Comparison of ENCODE assay signal across 15 mouse cellular contexts in genomic region chr6:57531441-57531840, GRCm38 (mm10). TPM values are rescaled to one million over a fixed set of nuclear protein-coding genes. Genes with fewer than 3 reads are reported as not detected.
A peak's percentile ranks its signal among the peaks of the same experiment; 100 is the strongest.
DNase-seq lines count a peak whose midpoint lies in the region; ATAC-seq and TF ChIP-seq lines count a peak whose summit lies in the region.
"Had no signal": no experiment of that assay in that cellular context is flagged by ENCODE, and none has a peak within 500 bp of the region (broad histone marks: within the 10 kb centered on the region; RNA-seq: fewer than 3 reads in every experiment).

No protein-coding gene starts in this region.

- no peak for TF ChIP-seq POLR2A in testis, adult 2 months (IDR thresholded peaks at IDR 0.05; ENCODE audit: control insufficient read depth, low read depth, low read length)

- H3K9me3 ChIP-seq in heart, embryonic 12.5 days (replicated peaks), result no peaks in the 10 kb centered on the region
- H3K9me3 ChIP-seq: hindbrain, embryonic 12.5 days; midbrain, embryonic 10.5 days had no signal

- peaks cover 23% of the 10 kb centered on the region for H3K4me1 ChIP-seq in heart, embryonic 12.5 days (replicated peaks)
- H3K4me1 ChIP-seq in testis, adult 2 months (ENCODE audit: control insufficient read depth, insufficient read depth, low read length), result peaks cover 9% of the 10 kb centered on the region

- H3K27ac ChIP-seq in heart, embryonic 12.5 days (ENCODE audit: poor library complexity, severe bottlenecking), result peak overlapping the region; percentile 80
- 0 out of 2 replicates have a peak overlapping the region, but pooled peaks have one; percentile 13 for H3K27ac ChIP-seq in testis, adult 2 months (ENCODE audit: control insufficient read depth, insufficient read depth, low read depth, low read length)
- H3K27ac ChIP-seq: hindbrain, embryonic 12.5 days; midbrain, embryonic 10.5 days had no signal

- peak; percentile 51 for DNase-seq in adrenal gland, adult 2 months
- no peak for DNase-seq in adrenal gland, postnatal 4 days (ENCODE audit: low spot score in 2 of 2)
- DNase-seq in heart, postnatal 36 days, result no peak
- no peak for DNase-seq in testis, postnatal 10 days (ENCODE audit: low spot score)
- DNase-seq in testis, postnatal 14 days (ENCODE audit: low spot score), result peak; percentile 6
- DNase-seq in kidney, adult 9 months, result no peak
- DNase-seq: cerebellum, adult 8-10 months; right cerebral cortex, postnatal 25 days had no signal

- no peak for ATAC-seq in heart, embryonic 12.5 days (ENCODE audit: insufficient number of reproducible peaks, low FRiP score)
- ATAC-seq: forebrain, embryonic 14.5 days; intestine, embryonic 16.5 days had no signal

- TF ChIP-seq CTCF in testis, adult 2 months (IDR thresholded peaks at IDR 0.05; ENCODE audit: control insufficient read depth, insufficient read depth, insufficient replicate concordance, low read depth, low read length), result no peak

- H3K4me3 ChIP-seq in heart, embryonic 12.5 days, result 0 out of 2 replicates have a peak overlapping the region, but pooled peaks have one; percentile 0
- no peak overlapping the region for H3K4me3 ChIP-seq in testis, adult 2 months (ENCODE audit: control insufficient read depth, low read depth, low read length)
- H3K4me3 ChIP-seq: hindbrain, embryonic 12.5 days; midbrain, embryonic 10.5 days; myocyte had no signal

- 46% methylated on average over 1 of the region's 1 CpGs for WGBS in heart, embryonic 12.5 days

- H3K4me2 ChIP-seq in heart, embryonic 12.5 days, result peak overlapping the region; percentile 55
- H3K4me2 ChIP-seq: hindbrain, embryonic 12.5 days had no signal

- intact Hi-C loops in heart, postnatal 36 days (cut with DNase I), result loop anchor here (5.0 kb wide), 1 partner anchor 609 kb away; the partner anchor contains the start of genes Nt5c3 and Vmn1r4

- no peaks in the 10 kb centered on the region for H3K36me3 ChIP-seq in heart, embryonic 12.5 days
- no peaks in the 10 kb centered on the region for H3K36me3 ChIP-seq in testis, adult 2 months (ENCODE audit: control insufficient read depth, insufficient read depth, low read length)
- H3K36me3 ChIP-seq: hindbrain, embryonic 12.5 days; midbrain, embryonic 10.5 days had no signal

- no peaks in the 10 kb centered on the region for H3K27me3 ChIP-seq in heart, embryonic 12.5 days (replicated peaks)
- no peaks in the 10 kb centered on the region for H3K27me3 ChIP-seq in testis, adult 2 months (ENCODE audit: control insufficient read depth, insufficient read depth, low read length)
- H3K27me3 ChIP-seq: hindbrain, embryonic 12.5 days had no signal

- H3K9ac ChIP-seq in heart, embryonic 12.5 days, result no peak overlapping the region
- H3K9ac ChIP-seq: hindbrain, embryonic 12.5 days had no signal

RNA-seq across cellular contexts. Expression of gene Ppm1k, which starts 3.8 kb away (rescaled TPM):
- total RNA-seq in adrenal gland, adult 2 months (2021), result 10 to 100 TPM; 28.1 to 58.6 TPM
- polyA plus RNA-seq in adrenal gland, adult 2 months (2012; rRNA removed), result 1.3 TPM in 2 replicates
- 10 to 100 TPM; 31.1 to 42.3 TPM for total RNA-seq in adrenal gland, postnatal 4 days (2021)
- 15.5 and 16.6 TPM in 2 replicates for polyA plus RNA-seq in heart, embryonic 12.5 days (2016; fragmentation: Nextera tagmentation; extraction: Ambion mirVana)
- 10 to 100 TPM; 83.9 to 90.1 TPM for total RNA-seq in heart, postnatal 36 days (2021)
- polyA plus RNA-seq in testis, adult 2 months (2012; rRNA removed), result 0.40 and 0.83 TPM in 2 replicates

RNA-seq across cellular contexts. Expression of gene Herc6, which starts 49.4 kb away (rescaled TPM):
- total RNA-seq in adrenal gland, adult 2 months (2021), result 10 to 100 TPM; 15.4 to 21.9 TPM
- 23.6 and 24.8 TPM in 2 replicates for polyA plus RNA-seq in adrenal gland, adult 2 months (2012; rRNA removed)
- 10 to 100 TPM; 11.6 to 16.5 TPM for total RNA-seq in adrenal gland, postnatal 4 days (2021)
- polyA plus RNA-seq in heart, embryonic 12.5 days (2016; fragmentation: Nextera tagmentation; extraction: Ambion mirVana), result 5.3 and 5.8 TPM in 2 replicates
- 1 to 10 TPM; 2.9 to 4.9 TPM for total RNA-seq in heart, postnatal 36 days (2021)
- polyA plus RNA-seq in testis, adult 2 months (2012; rRNA removed), result 2.4 and 4.2 TPM in 2 replicates

Comparison
In these comparisons a context has a peak if more than half of its experiments do, and no peak if none do; other contexts are left out.
1. DNase-seq: peak in adrenal gland, adult 2 months (single experiment) and testis, postnatal 14 days (single experiment); none in adrenal gland, postnatal 4 days (0 of 2), heart, postnatal 36 days (0 of 2), testis, postnatal 10 days (single experiment) and kidney, adult 9 months (single experiment).